Mouse (Mus musculus) hematopoietic stem cell, adult 5-6 weeks (primary cell): Measurements from ENCODE around the gene Rrp15. TPM values are rescaled to one million over a fixed set of nuclear protein-coding genes. Genes with fewer than 3 reads are reported as not detected.

ENCODE experiments used
- ATAC-seq, 2 experiments: fragments of 125-278 bp in 1 of 2; replicated peaks in 1 of 2; 2 replicates each; pipeline ENCODE4 v1.8.0; 2016 to 2017; ENCODE audit warnings: inconsistent platforms in 2 of 2, mild to moderate bottlenecking in 2 of 2, moderate number of reproducible peaks in 2 of 2, low read depth in 1 of 2, moderate TSS enrichment in 1 of 2; ENCODE audit not compliant: low FRiP score in 2 of 2, poor library complexity in 2 of 2, severe bottlenecking in 2 of 2, insufficient read depth in 1 of 2, low TSS enrichment in 1 of 2
- total RNA-seq: library from RNA; stranded (forward); fragments of 172-1452, 232-1000 nt; gene quantifications from 2 replicates; pipeline ENCODE4 v1.2.3, GENCODE M21; 2017

The Rrp15 gene
- total RNA-seq, 1 experiment from 2014 or later = 144 TPM

- no peak for ATAC-seq
These were observed 53.8 kb downstream of the Rrp15 start for GRCm38 (mm10) chr1:186695361-186695760.

- ATAC-seq = no peak
These were observed 56.8 kb downstream of the Rrp15 start for GRCm38 (mm10) chr1:186692370-186692769.

- ATAC-seq = no peak
These were observed 57.5 kb downstream of the Rrp15 start for GRCm38 (mm10) chr1:186691708-186692107.

- ATAC-seq = no peak
These were observed 65.1 kb downstream of the Rrp15 start for GRCm38 (mm10) chr1:186684041-186684440.

GRCm38 (mm10) chr1:186682606-186683005, 66.6 kb downstream of the Rrp15 start:
- ATAC-seq = no peak

GRCm38 (mm10) chr1:186677614-186678013, 71.5 kb downstream of the Rrp15 start:
- no peak for ATAC-seq

- ATAC-seq = no peak
These were observed 73.0 kb downstream of the Rrp15 start for GRCm38 (mm10) chr1:186676199-186676598.

- ATAC-seq = no peak
These were observed 73.9 kb downstream of the Rrp15 start for GRCm38 (mm10) chr1:186675263-186675662.

GRCm38 (mm10) chr1:186674621-186675020, 74.5 kb downstream of the Rrp15 start:
- ATAC-seq = no peak

GRCm38 (mm10) chr1:186673166-186673565, 76.0 kb downstream of the Rrp15 start:
- no peak for ATAC-seq

Other genes with a start within 250 kb of the Rrp15 start
- 0.05 TPM in 1 of 2 replicates, not detected in the other for gene Tgfb2, start 43.4 kb downstream of the Rrp15 start, total RNA-seq
- not detected in 2 replicates for gene D1Pas1, start 218.1 kb upstream of the Rrp15 start, total RNA-seq